Mouse (Mus musculus) bone marrow, adult 2 months (tissue): ENCODE data around the gene Rab9. TPM values are rescaled to one million over a fixed set of nuclear protein-coding genes. Genes with fewer than 3 reads are reported as not detected.
"Not testable (repeated sequence)": the region's sequence is repeated elsewhere in the genome, so short reads cannot be mapped to it uniquely, and the experiment has no call there.

ENCODE experiments used
- H3K27ac ChIP-seq: fragments of 200-500 bp; 2 replicates; pipeline ENCODE4 v1.5.1; 2012; ENCODE audit warnings: low read depth, mild to moderate bottlenecking, control low read depth, inconsistent platforms, low read length; ENCODE audit not compliant: control insufficient read depth, poor library complexity, insufficient read depth
- H3K4me1 ChIP-seq: fragments of 200-500 bp; 2 replicates; pipeline ENCODE4 v1.6.1; 2011; ENCODE audit warnings: low read length; ENCODE audit not compliant: control insufficient read depth, insufficient read depth
- H3K4me3 ChIP-seq: fragments of 200-500 bp; replicated peaks from 2 replicates; pipeline ENCODE3; 2011; ENCODE audit warnings: mild to moderate bottlenecking, low read depth, low read length, control low read depth; ENCODE audit not compliant: control insufficient read depth
- CTCF ChIP-seq: fragments of 200-500 bp; IDR thresholded peaks from 2 replicates; pipeline ENCODE4 v1.5.1; 2011; ENCODE audit warnings: low read length, control low read depth; ENCODE audit not compliant: control insufficient read depth, insufficient read depth
- POLR2A ChIP-seq: fragments of 200-500 bp; IDR thresholded peaks from 2 replicates; pipeline ENCODE4 v1.6.1; 2011; ENCODE audit warnings: low read depth, mild to moderate bottlenecking, control low read depth, low read length, borderline replicate concordance; ENCODE audit not compliant: control insufficient read depth
- WGBS: fragments of 180-500 bp; shearing (Covaris S2); methylation state at CpG from one replicate; pipeline ENCODE4 v1.1.7; 2018; 5-methylcytosine and 5-hydroxymethylcytosine counted together
- polyA plus RNA-seq: library from polyadenylated mRNA; stranded (reverse); fragments of >200 nt; gene quantifications from 2 replicates; pipeline ENCODE4 v1.2.4, GENCODE M21; 2011; ENCODE audit warnings: low replicate concordance; ENCODE audit not compliant: missing spikeins, insufficient read depth, insufficient read length

The Rab9 gene
- 14.2 and 26.0 TPM in 2 replicates for polyA plus RNA-seq

GRCm38 (mm10) chrX:166479365-166479983, at the start of gene Rab9:
Rab9 (minus strand) TSS chrX:166479867.
- Histone ChIP-seq H3K4me1 (no peaks in the 10 kb centered on the region; the same call in 1 of the 2 replicates), H3K27ac (peak within 1 kb of the TSS; percentile 62), H3K4me3 (peak within 1 kb of the TSS; percentile 90)
- WGBS: 9% methylated on average over 41 of the region's 41 CpGs
- TF ChIP-seq POLR2A (no peak; the same call in 1 of the 2 replicates), CTCF (no peak)

- TF ChIP-seq CTCF (no peak), POLR2A (no peak)
- no peak overlapping the region for H3K4me3 ChIP-seq
- H3K4me1 ChIP-seq: no peaks in the 10 kb centered on the region
- 87% methylated on average over 3 of the region's 3 CpGs for WGBS
- no peak overlapping the region for H3K27ac ChIP-seq
These were observed 48.5 kb upstream of the Rab9 start for GRCm38 (mm10) chrX:166528126-166528525.

GRCm38 (mm10) chrX:166525637-166526315, 46.1 kb upstream of the Rab9 start:
- TF ChIP-seq POLR2A: no peak
- no peak for TF ChIP-seq CTCF
- WGBS: 82% methylated on average over 2 of the region's 2 CpGs
- Histone ChIP-seq H3K27ac (no peak overlapping the region), H3K4me1 (no peaks in the 10 kb centered on the region), H3K4me3 (no peak overlapping the region)

- no peak overlapping the region for H3K27ac ChIP-seq
- no peaks in the 10 kb centered on the region for H3K4me1 ChIP-seq
- H3K4me3 ChIP-seq: no peak overlapping the region
- TF ChIP-seq POLR2A (no peak), CTCF (no peak)
- WGBS: 53% methylated on average over 5 of the region's 5 CpGs
These were observed 41.1 kb upstream of the Rab9 start for GRCm38 (mm10) chrX:166520782-166521181.

- WGBS: 60% methylated on average over 16 of the region's 16 CpGs
- no peak within 1 kb of the TSS for H3K27ac ChIP-seq
- TF ChIP-seq CTCF (no peak), POLR2A (no peak)
- H3K4me3 ChIP-seq: no peak within 1 kb of the TSS
- no peaks in the 10 kb centered on the region for H3K4me1 ChIP-seq
These were observed 38.7 kb upstream of the Rab9 start, which contains the start of gene Tceanc for GRCm38 (mm10) chrX:166518345-166518744. Tceanc (minus strand) TSS chrX:166518567.

GRCm38 (mm10) chrX:166516631-166517030, 37.0 kb upstream of the Rab9 start:
- H3K27ac ChIP-seq: no peak overlapping the region
- 85% methylated on average over 1 of the region's 1 CpGs for WGBS
- no peak overlapping the region for H3K4me3 ChIP-seq
- TF ChIP-seq POLR2A (no peak), CTCF (no peak)
- H3K4me1 ChIP-seq: no peaks in the 10 kb centered on the region

- H3K4me3 ChIP-seq: no peak overlapping the region
- H3K4me1 ChIP-seq: no peaks in the 10 kb centered on the region
- no peak for TF ChIP-seq POLR2A
- no peak for TF ChIP-seq CTCF
- H3K27ac ChIP-seq: no peak overlapping the region
- 62% methylated on average over 3 of the region's 3 CpGs for WGBS
These were observed 36.3 kb upstream of the Rab9 start for GRCm38 (mm10) chrX:166515923-166516322.

GRCm38 (mm10) chrX:166514035-166514434, 34.4 kb upstream of the Rab9 start:
- not testable (repeated sequence) for H3K4me1 ChIP-seq, H3K4me3 ChIP-seq, H3K27ac ChIP-seq
- 21% methylated on average over 12 of the region's 12 CpGs for WGBS

GRCm38 (mm10) chrX:166512071-166512470, 32.4 kb upstream of the Rab9 start:
- no peak for TF ChIP-seq POLR2A
- no peak for TF ChIP-seq CTCF
- H3K4me1 ChIP-seq: no peaks in the 10 kb centered on the region; the same call in 1 of the 2 replicates
- H3K27ac ChIP-seq: no peak overlapping the region
- H3K4me3 ChIP-seq: no peak overlapping the region
- WGBS: 76% methylated on average over 4 of the region's 4 CpGs
